Mouse (Mus musculus) mouse trophoblast stem cell (cell line): Measurements from ENCODE around the gene Ism2.

ENCODE experiments used
- in situ Hi-C, 2 experiments: fragments of 300-500 bp; cut with MseI, MboI; formaldehyde crosslinking; loops; 2 replicates in 1 of 2; 3 replicates in 1 of 2; pipeline ENCODE4 v1.15.1; 2025

Gene Ism2

DNA sequence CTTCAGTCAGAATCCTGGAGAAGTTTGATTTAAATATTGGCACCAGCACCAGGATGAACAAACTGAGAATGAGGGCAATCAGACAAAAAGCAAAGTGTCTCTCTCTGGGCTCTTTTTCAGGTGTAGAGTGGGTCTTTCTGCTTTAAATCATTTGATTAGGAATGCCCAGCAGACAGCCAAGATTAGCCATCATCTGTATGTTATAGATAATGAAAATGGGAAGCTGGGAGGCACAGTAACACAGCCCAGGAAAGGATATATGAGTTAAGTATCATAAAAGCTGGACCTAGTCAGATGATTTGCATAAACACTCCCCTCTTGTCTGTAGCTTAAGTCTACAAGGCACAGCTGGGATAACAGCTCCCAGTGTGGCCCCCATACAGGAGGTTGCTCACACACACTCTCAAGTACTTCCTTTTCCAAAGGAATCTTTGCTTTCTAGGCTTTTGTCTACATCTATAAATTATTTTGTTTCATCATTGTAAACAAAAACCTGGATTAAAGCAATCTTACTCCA, 69.1 kb downstream of the Ism2 start:
- in situ Hi-C loops: no loop called here

DNA sequence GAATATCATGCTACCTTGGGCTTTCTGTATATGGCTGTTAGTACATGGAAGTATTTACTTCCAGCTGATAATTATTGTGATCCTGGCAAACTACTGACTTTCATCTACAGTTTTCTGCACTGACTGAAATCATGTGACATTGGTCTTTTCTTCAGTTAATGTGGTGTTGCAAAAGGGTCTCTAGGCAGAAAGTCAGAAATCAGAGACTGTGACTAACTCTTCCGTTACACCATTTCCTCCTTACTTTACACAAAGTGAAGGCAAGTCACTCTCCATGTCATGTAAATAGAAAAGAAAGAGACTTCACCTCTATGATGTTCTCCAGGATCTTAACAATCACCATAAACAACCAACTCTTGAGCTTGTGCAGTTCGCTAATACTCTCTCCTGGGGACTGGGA, 69.9 kb downstream of the Ism2 start:
- in situ Hi-C loops: no loop called here
